Mouse (Mus musculus) liver, embryonic 11.5 days (tissue): ENCODE data around the gene Hectd4. TPM values are rescaled to one million over a fixed set of nuclear protein-coding genes. Genes with fewer than 3 reads are reported as not detected.

ENCODE experiments used
- ATAC-seq: fragments of 200-750 bp; cut with Nextera tagmentation; replicated peaks from 2 replicates; pipeline ENCODE4 v1.8.0; 2017; ENCODE audit warnings: moderate number of reproducible peaks, mild to moderate bottlenecking, moderate TSS enrichment, moderate library complexity; ENCODE audit not compliant: low FRiP score
- DNase-seq: peaks from one replicate; pipeline ENCODE4 v3.0.0-alpha.2; 2017; ENCODE audit warnings: low spot score
- H3K27ac ChIP-seq: fragments of 300-500 bp; sonication (generic); 2 replicates; pipeline ENCODE4 v1.5.1; 2014; ENCODE audit warnings: mild to moderate bottlenecking, low read depth, low read length, control low read depth
- H3K27me3 ChIP-seq: fragments of 300-500 bp; sonication (generic); replicated peaks from 2 replicates; pipeline ENCODE4 v1.6.1; 2014; ENCODE audit warnings: low read length, mixed read lengths; ENCODE audit not compliant: control insufficient read depth, insufficient read depth
- H3K36me3 ChIP-seq: fragments of 300-500 bp; sonication (generic); 2 replicates; pipeline ENCODE4 v1.6.1; 2014; ENCODE audit warnings: mild to moderate bottlenecking, low read length, moderate library complexity, mixed read lengths; ENCODE audit not compliant: control insufficient read depth, insufficient read depth
- H3K4me1 ChIP-seq: fragments of 300-500 bp; sonication (generic); replicated peaks from 2 replicates; pipeline ENCODE4 v1.6.1; 2014; ENCODE audit warnings: low read length, mixed read lengths; ENCODE audit not compliant: control insufficient read depth, insufficient read depth
- H3K4me2 ChIP-seq: fragments of 300-500 bp; sonication (generic); 2 replicates; pipeline ENCODE4 v1.6.1; 2014; ENCODE audit warnings: mild to moderate bottlenecking, control low read depth, moderate library complexity
- H3K4me3 ChIP-seq: fragments of 300-500 bp; sonication (generic); 2 replicates; pipeline ENCODE4 v1.5.1; 2014; ENCODE audit warnings: low read depth, low read length, control low read depth
- H3K9ac ChIP-seq: fragments of 300-500 bp; sonication (generic); 2 replicates; pipeline ENCODE4 v1.6.1; 2014; ENCODE audit warnings: low read depth, low read length, control low read depth
- H3K9me3 ChIP-seq: fragments of 300-500 bp; sonication (generic); 2 replicates; pipeline ENCODE4 v1.6.1; 2016; ENCODE audit warnings: low read length, inconsistent platforms, mixed read lengths; ENCODE audit not compliant: control insufficient read depth
- WGBS: fragments of 180-500 bp; shearing (Covaris S2); extraction: QIAGEN DNeasy Blood & Tissue Kit; methylation state at CpG from one replicate; pipeline ENCODE4 v1.1.7; 2014; 5-methylcytosine and 5-hydroxymethylcytosine counted together
- polyA plus RNA-seq: library from polyadenylated mRNA; unstranded; fragments of >200 nt; fragmentation: Nextera tagmentation; extraction: Ambion mirVana; gene quantifications from 2 replicates; pipeline ENCODE4 v1.2.1, GENCODE M21; 2014

The Hectd4 gene
- polyA plus RNA-seq, 1 experiment from 2014 or later, result 16.3 TPM

DNA sequence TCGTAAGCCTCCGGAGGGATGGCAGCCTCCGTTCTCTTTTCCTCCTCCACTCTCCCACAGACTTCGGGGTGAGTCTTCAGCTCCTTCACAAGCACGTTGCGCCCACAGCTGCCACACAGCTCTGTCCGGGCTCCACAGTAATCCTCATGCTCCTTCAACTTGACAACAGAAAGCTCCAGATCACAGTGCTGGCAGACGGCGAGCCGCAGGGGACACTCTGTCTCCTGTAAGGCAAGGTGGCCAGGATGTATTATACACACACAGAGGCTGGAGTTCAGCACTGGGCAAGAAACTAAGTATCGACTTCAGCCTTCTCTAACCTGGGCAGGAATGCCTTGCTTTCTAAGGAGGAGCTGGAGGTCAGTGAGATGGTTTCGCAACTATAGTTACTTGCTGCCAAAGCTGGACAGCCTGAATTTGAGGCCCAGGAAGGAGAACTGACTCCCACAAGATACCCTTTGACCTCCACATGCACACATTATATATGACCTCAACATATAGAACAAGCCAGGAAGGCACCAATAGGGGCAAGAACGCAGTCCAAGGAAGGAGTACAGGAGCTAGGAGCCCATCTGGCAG is 158.7 kb downstream of the Hectd4 start:
- no peak overlapping the region for H3K4me2 ChIP-seq
- H3K9ac ChIP-seq, result no peak overlapping the region
- peaks cover 13% of the 10 kb centered on the region for H3K36me3 ChIP-seq
- no peak overlapping the region for H3K27ac ChIP-seq
- 89% methylated on average over 13 of the region's 13 CpGs for WGBS
- no peaks in the 10 kb centered on the region for H3K27me3 ChIP-seq
- no peak for ATAC-seq
- H3K9me3 ChIP-seq, result no peaks in the 10 kb centered on the region; the same call in 1 of the 2 replicates
- no peak overlapping the region for H3K4me3 ChIP-seq
- no peaks in the 10 kb centered on the region; the same call in 1 of the 2 replicates for H3K4me1 ChIP-seq
- DNase-seq, result no peak

DNA sequence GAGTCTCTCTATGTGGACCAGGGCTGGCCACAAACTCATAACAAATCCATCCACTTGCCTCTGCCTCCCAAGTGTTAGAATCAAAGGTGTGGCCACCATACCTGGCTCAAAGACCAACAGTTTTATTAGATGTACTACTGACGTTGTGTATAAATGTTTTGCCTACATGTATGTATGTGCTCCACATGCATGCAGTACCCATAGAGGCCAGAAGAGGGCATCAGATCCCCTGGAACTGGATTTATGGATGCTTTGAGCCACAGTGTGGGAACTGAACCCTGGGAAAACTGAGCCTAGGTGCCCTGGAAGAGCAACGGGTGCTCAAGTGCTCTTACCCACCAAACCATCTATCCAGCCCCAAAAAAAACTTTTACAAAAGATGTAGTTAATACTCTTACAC is 160.7 kb downstream of the Hectd4 start:
- no peaks in the 10 kb centered on the region; the same call in 1 of the 2 replicates for H3K9me3 ChIP-seq
- H3K9ac ChIP-seq, result no peak overlapping the region
- DNase-seq (no peak), ATAC-seq (no peak)
- peaks cover 8% of the 10 kb centered on the region; the same call in 1 of the 2 replicates for H3K36me3 ChIP-seq
- 92% methylated on average over 2 of the region's 2 CpGs for WGBS
- H3K27me3 ChIP-seq, result no peaks in the 10 kb centered on the region
- peaks cover 4% of the 10 kb centered on the region for H3K4me1 ChIP-seq
- H3K4me2 ChIP-seq, result no peak overlapping the region
- H3K27ac ChIP-seq, result no peak overlapping the region
- no peak overlapping the region for H3K4me3 ChIP-seq

DNA sequence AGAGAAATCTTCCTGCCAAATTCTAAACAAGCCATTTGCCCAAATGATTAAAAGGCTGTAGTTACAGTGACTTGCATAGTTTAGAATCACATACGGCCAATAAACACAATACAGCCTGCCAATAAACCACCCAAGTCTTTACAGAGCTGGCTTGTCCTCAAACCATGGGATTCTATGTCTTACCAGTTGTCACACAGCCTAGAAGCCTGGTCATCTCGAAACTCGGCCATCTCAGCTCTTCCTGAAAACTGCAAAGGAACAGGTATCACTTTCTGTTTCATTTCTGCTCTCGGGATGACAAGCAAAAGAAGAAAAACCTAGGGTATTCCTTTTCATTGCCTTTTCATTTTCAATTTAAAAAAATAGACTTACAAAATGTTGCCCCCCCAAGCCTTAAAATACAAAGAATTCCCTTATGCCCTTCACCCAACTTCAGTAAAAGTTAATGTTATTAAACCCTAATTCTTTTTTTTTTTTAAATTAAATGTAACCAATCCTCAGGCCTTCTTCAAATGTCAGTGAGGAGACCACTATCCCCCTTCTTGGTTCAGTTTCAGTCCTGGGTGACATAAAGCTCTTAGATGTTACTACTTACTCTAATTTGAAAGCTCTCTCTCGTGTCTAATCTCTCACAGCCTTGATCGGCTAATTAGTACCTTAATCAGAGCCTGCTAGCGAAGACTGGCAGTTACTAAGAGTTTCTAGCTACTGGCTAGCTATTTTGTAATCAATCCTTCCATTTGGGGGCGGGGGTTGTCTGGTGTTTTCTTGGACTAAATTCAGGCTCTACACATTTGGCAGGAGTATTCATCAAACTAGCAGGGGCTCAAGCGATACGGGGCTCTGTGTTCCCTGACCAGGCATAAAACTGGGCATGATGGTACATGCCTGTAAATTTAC is 164.1 kb downstream of the Hectd4 start:
- 57% methylated on average over 10 of the region's 10 CpGs for WGBS
- peak overlapping the region; percentile 68 for H3K4me3 ChIP-seq
- no peaks in the 10 kb centered on the region; the same call in 1 of the 2 replicates for H3K9me3 ChIP-seq
- H3K4me2 ChIP-seq, result peak overlapping the region; percentile 91
- DNase-seq (no peak), ATAC-seq (no peak)
- peaks cover 8% of the 10 kb centered on the region for H3K4me1 ChIP-seq
- peaks cover 8% of the 10 kb centered on the region; the same call in 1 of the 2 replicates for H3K36me3 ChIP-seq
- peak overlapping the region; percentile 79 for H3K27ac ChIP-seq
- no peaks in the 10 kb centered on the region for H3K27me3 ChIP-seq
- H3K9ac ChIP-seq, result peak overlapping the region; percentile 72; the same call in 1 of the 2 replicates

DNA sequence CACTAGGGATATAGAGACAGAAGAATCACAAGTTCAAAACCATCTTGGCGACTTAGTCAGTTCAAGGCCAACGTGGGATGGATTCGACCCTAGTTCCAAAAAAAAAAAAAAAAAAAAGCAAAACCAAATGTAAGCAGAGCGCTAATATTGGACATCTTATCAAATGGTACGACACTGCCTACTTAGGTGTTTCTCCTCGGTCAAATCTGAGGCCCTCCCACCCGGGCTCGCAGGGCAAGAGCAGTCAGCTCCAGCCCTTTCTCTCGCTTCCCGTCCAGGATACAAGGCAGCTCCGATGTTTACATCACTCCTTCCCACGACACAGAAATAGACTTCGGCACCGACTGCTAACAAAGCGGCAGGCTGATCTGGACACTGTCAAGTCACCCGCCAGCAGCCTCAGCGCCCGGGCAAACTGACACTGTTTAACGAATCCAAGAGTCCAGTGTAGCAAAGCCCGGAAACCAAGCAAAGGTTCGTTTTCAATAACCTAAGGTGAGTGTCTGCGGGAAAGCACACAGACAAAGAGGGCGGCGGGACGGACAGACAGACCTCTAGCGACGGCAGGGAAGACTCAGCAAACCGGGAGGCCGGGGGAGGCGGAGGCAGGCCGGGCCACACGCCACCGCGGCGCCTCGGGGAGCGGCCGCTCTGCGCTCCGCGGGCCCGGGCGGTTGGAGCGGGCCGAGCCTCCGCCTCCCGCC is 164.9 kb downstream of the Hectd4 start:
- Histone ChIP-seq H3K9ac (peak overlapping the region; percentile 72), H3K27ac (peak overlapping the region; percentile 79), H3K4me2 (peak overlapping the region; percentile 91), H3K27me3 (no peaks in the 10 kb centered on the region), H3K4me1 (peaks cover 8% of the 10 kb centered on the region), H3K9me3 (no peaks in the 10 kb centered on the region; the same call in 1 of the 2 replicates), H3K36me3 (peaks cover 6% of the 10 kb centered on the region; the same call in 1 of the 2 replicates), H3K4me3 (peak overlapping the region; percentile 68)
- peak; percentile 75 for DNase-seq
- WGBS, result 3% methylated on average over 33 of the region's 47 CpGs
- ATAC-seq, result peak; percentile 41

DNA sequence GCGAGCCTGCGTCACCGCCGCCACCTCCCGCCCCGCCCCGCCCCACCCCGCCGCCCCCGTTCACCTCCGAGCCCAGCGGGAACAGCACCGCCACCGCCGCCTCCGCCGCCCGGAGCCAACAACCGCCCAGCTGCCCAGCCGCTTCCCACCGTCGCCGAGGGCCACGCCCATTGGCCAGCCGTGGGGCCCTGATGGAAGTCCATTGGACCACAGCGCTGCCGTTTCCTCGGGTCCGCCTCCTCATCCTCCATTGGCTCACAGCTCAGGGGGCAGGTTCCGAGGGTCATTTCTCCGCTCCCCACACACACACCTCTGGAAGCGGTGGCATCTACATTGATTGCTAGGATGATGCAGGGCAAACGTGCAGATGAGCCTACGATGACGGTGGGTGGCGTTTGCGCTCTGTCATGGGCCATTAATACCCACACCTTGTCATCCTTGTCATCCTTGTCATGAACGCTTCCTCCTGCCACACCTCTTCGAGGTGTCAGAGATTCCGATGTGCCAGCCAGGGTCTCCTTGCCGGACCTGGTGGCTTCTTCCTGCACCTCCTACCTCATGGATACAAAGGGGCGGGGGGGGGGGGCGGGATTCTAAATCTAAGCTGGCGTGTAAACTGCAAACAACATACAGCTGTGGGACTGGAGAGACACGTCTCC is 165.6 kb downstream of the Hectd4 start, which contains the start of gene Trafd1:
Gene Trafd1 (minus strand): TSS at position 172 of the 659 bp plus-strand sequence.
- ATAC-seq (peak; percentile 92), DNase-seq (peak; percentile 92)
- peak within 1 kb of the TSS; percentile 79 for H3K27ac ChIP-seq
- H3K4me2 ChIP-seq, result peak within 1 kb of the TSS; percentile 91
- H3K9me3 ChIP-seq, result no peaks in the 10 kb centered on the region; the same call in 1 of the 2 replicates
- H3K36me3 ChIP-seq, result peaks cover 6% of the 10 kb centered on the region; the same call in 1 of the 2 replicates
- under 1% methylated on average over 37 of the region's 45 CpGs for WGBS
- H3K9ac ChIP-seq, result peak within 1 kb of the TSS; percentile 72
- H3K4me3 ChIP-seq, result peak within 1 kb of the TSS; percentile 68
- no peaks in the 10 kb centered on the region for H3K27me3 ChIP-seq
- H3K4me1 ChIP-seq, result peaks cover 8% of the 10 kb centered on the region

DNA sequence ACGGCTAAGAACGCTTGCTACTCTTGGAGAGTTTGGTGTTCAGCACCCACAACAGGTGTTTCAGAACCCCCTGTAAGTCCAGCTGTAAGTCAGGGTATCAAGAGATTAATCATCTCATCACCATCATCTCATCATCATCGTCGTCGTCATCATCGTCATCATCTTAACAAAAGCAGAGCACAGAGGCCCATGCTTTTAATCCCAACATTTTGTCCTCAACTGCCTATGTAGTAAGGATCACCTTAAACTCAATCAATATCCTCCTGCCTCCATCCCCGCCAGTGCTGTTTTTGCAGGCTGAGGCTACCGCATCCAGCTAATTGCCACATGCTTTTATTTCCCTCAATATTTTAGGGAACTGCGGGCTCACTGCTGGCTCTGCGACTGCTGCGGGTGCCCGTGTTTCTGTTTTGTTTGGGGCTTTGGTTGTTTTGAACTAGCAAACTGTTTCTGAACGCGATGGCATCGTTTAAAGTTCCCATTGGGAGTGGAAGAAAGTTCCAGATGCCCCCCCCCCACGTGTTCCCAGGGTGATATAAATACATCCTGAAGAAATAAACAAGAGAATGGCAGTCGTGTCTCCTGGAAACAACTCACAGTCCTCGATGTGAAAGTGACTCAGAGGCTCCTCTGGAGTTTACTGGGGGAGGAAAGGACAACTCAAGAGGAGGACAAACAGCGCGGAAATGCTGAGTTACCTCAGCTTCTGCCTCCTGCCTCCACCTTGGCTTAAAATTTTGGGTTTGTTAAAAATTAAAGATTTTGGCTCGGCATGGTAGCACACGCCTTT is 166.3 kb downstream of the Hectd4 start:
- H3K36me3 ChIP-seq, result peaks cover under 1% of the 10 kb centered on the region; the same call in 1 of the 2 replicates
- H3K4me1 ChIP-seq, result peaks cover 8% of the 10 kb centered on the region
- ATAC-seq, result no peak
- H3K27me3 ChIP-seq, result no peaks in the 10 kb centered on the region
- H3K4me3 ChIP-seq, result peak overlapping the region; percentile 68
- no peaks in the 10 kb centered on the region for H3K9me3 ChIP-seq
- 35% methylated on average over 22 of the region's 22 CpGs for WGBS
- H3K4me2 ChIP-seq, result peak overlapping the region; percentile 91
- DNase-seq, result no peak
- H3K9ac ChIP-seq, result peak overlapping the region; percentile 40; the same call in 1 of the 2 replicates
- no peak overlapping the region for H3K27ac ChIP-seq

DNA sequence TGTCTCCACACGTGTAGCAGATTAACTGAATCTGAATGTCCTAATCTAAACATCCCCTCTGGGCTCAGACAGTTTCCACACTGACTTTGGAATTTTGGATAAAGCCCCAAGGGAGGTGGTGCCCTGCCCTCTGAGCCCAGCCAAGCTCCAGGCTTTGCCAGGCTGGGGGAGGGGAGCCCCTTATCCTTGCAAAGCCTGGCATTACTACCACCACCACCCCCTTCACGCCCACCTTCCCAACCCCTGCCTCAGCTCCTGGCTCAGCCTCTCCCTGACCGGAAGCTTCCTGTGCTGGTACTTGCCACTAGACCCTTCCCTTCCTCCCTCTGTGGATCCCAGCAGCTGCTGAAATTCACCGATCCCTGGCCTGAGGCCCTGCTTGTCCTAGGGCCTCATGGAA is 167.1 kb downstream of the Hectd4 start:
- no peaks in the 10 kb centered on the region for H3K27me3 ChIP-seq
- no peaks in the 10 kb centered on the region for H3K36me3 ChIP-seq
- no peak overlapping the region for H3K9ac ChIP-seq
- H3K4me1 ChIP-seq, result peaks cover 8% of the 10 kb centered on the region
- H3K4me2 ChIP-seq, result no peak overlapping the region
- H3K4me3 ChIP-seq, result no peak overlapping the region
- no peak for ATAC-seq
- H3K27ac ChIP-seq, result no peak overlapping the region
- no peak for DNase-seq
- 76% methylated on average over 4 of the region's 4 CpGs for WGBS
- H3K9me3 ChIP-seq, result no peaks in the 10 kb centered on the region
